Mouse (Mus musculus): ENCODE measurements around the gene Ubtd2.
"Not testable (repeated sequence)": the region's sequence is repeated elsewhere in the genome, so short reads cannot be mapped to it uniquely, and the experiment has no call there.

- not testable (repeated sequence) for TF ChIP-seq GATA1, TAL1 (IDR thresholded peaks at IDR 0.05; ENCODE audit: low read length)
Measured at GRCm38 (mm10) chr11:32514853-32515252, 59.7 kb downstream of the Ubtd2 start.
